Mouse (Mus musculus) liver, embryonic 14.5 days (tissue): ENCODE results near the gene Gm4763.

ENCODE experiments used
- CTCF ChIP-seq: IDR thresholded peaks from 2 replicates; pipeline ENCODE4 v1.5.1; 2016; ENCODE audit warnings: antibody characterized with exemption, low read depth, control low read depth
- EP300 ChIP-seq: IDR thresholded peaks from 2 replicates; pipeline ENCODE4 v1.6.1; 2016; ENCODE audit warnings: antibody characterized with exemption, low read depth

DNA sequence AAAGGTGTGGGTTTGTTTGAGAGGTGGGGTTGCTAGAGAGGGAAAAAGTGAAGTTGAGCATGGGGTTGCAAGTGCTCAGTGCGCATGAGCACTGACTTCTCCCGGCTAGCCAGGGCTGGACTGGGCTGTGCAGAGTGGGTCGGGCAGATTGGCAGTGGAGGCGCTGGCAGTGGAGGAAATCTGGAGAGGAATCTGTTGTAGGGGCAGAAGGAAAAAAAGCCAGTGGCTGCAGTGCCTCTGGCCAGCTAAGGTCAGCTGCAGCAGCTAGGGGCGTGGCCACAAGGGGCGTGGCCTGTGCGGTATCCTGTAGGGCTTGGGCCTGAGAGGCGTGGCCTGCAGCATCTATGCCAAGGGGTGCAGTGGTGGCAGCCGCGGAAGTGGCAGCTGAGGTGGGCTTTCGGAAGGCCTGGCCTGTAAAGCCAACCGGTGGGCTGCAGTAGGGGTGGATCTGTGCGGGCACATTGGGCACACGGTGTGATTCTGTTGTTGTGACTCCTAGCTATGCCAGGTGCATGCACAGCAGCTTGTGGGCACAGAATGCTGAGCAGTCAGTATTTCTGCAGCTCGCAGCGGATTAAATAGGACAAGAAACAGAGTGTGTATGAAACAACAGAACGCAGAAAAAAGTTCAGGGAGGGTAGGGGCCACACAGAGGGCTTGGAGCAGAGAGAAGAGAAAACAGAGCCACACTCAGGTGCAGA lies 9.4 kb upstream of the Gm4763 start:
- TF ChIP-seq CTCF (no peak), EP300 (no peak)
